Mouse (Mus musculus): ENCODE data around the gene Ndrg3.

- no peak for TF ChIP-seq CTCF (IDR thresholded peaks at IDR 0.05; ENCODE audit: borderline replicate concordance, control insufficient read depth, extremely low read depth, insufficient read depth, low read length, poor library complexity)
- no peak for TF ChIP-seq POLR2A (IDR thresholded peaks at IDR 0.05; ENCODE audit: control insufficient read depth, extremely low read depth, insufficient read depth, low read length, poor library complexity)
Measured at GRCm38 (mm10) chr2:156954463-156954862, 37.4 kb downstream of the Ndrg3 start.

Data from thymus, adult 2 months (tissue).